Mouse (Mus musculus) brown adipose tissue, adult 24 weeks (tissue): ENCODE results near the gene Men1. TPM values are rescaled to one million over a fixed set of nuclear protein-coding genes. Genes with fewer than 3 reads are reported as not detected.

Experiments
- H3K27ac ChIP-seq: fragments of 200-500 bp; replicated peaks from 2 replicates; pipeline ENCODE4 v1.5.1; 2012; ENCODE audit warnings: low read depth, mild to moderate bottlenecking, low read length
- H3K4me1 ChIP-seq: fragments of 200-500 bp; 2 replicates; pipeline ENCODE4 v1.6.1; 2012; ENCODE audit warnings: low read length, mixed read lengths; ENCODE audit not compliant: control insufficient read depth, insufficient read depth, insufficient read length
- H3K4me3 ChIP-seq: fragments of 200-500 bp; 2 replicates; pipeline ENCODE4 v1.5.1; 2012; ENCODE audit warnings: low read depth, mild to moderate bottlenecking, low read length, moderate library complexity; ENCODE audit not compliant: insufficient read depth
- polyA plus RNA-seq: library from polyadenylated mRNA; stranded (reverse); fragments of >200 nt; gene quantifications from 2 replicates; pipeline ENCODE4 v1.2.4, GENCODE M21; 2012; ENCODE audit not compliant: missing spikeins, insufficient read depth, insufficient read length

Men1 gene
- polyA plus RNA-seq, 1 experiment = 22.2 TPM

DNA sequence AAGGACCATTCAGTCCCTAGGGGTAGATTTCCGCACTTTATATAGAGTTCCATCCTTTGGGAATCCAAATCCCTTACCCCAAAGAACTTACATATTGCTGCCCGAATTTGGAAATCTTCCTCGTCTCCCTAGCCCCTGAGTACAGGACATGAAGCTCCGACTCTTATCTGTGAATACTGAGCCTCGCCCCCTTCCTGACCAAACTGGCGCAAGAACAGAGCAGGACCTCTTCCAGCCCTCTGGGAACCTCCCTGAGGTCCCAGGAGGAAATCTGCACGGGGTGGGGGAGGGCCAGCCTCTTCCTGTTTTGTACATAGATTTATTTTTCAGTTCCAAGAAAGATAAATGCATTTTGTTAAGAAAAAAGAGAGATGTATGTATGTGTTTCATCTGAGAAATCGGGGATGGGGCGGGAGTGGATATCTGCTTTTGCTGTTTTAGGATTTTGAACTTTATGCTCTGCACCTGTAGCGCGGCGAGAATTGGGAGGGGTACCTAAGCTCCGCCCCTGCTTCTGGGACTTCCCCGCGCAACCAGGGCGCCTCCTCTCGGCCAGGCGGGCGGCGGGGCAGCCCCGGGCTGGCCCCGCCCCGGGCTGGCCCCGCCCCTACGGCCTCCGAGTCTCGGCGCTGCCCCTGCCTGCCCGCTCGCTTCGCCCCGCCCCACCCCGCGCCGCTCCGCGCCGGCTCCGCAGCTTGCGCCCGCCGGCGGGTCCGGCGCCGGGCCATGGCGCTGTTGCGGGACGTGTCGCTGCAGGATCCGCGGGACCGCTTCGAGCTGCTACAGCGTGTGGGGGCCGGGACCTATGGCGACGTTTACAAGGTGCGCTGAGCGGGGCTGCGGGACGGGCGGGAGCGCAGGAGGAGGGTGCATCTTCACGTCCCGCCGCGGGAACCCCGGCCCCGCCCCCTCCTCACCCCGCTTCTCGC, 6.0 kb downstream of the Men1 start, which contains the start of gene Map4k2:
Map4k2 (plus strand) TSS at position 612 of the 929 bp plus-strand sequence.
- H3K27ac ChIP-seq = peak within 1 kb of the TSS; percentile 97
- H3K4me1 ChIP-seq = peaks cover 10% of the 10 kb centered on the region
- peak within 1 kb of the TSS; percentile 91 for H3K4me3 ChIP-seq

- peak overlapping the region; percentile 47 for H3K27ac ChIP-seq
- H3K4me1 ChIP-seq = peaks cover 9% of the 10 kb centered on the region
- H3K4me3 ChIP-seq = peak overlapping the region; percentile 91
Observed at GRCm38 (mm10) chr19:6341453-6342077, 6.8 kb downstream of the Men1 start.

DNA sequence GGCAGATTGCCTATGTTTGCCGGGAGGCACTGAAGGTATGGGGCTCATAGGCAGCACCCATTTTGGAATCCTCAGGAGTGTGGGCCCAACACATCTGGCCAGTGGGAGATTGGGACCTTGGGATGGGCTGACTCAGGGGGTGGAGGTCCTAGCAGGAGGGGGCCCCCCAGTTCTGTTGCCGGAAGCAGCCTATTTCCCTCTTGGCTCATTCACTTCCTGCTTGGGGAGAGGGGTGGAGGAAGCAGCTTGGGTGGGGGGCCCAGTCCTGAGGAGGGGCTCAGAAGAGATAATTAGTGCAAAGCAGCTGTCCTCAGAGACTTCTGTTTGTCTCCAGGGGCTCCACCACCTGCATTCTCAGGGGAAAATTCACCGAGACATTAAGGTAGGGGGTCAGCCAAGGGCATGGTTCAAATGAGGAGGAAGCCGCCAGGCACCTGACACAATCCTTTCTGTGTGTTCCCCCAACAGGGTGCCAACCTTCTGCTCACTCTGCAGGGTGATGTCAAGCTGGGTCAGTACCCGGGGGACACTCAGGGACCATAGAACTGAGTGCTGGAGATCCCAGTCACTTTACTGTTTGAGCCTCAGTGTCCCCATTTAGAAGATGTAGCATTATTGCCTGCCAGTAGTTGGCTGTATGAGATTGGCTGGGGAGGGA, 7.6 kb downstream of the Men1 start:
- Histone ChIP-seq H3K4me3 (peak overlapping the region; percentile 91), H3K27ac (peak overlapping the region; percentile 14)

GRCm38 (mm10) chr19:6343066-6343925, 8.5 kb downstream of the Men1 start:
- Histone ChIP-seq H3K27ac (no peak overlapping the region), H3K4me1 (peaks cover 9% of the 10 kb centered on the region), H3K4me3 (no peak overlapping the region)

More for the DNA sequence above, 7.6 kb downstream of the Men1 start:
- H3K4me1 ChIP-seq = peaks cover 9% of the 10 kb centered on the region

GRCm38 (mm10) chr19:6343996-6344395, 9.2 kb downstream of the Men1 start:
- no peak overlapping the region for H3K27ac ChIP-seq
- peaks cover 9% of the 10 kb centered on the region for H3K4me1 ChIP-seq
- no peak overlapping the region for H3K4me3 ChIP-seq

- no peak overlapping the region for H3K4me3 ChIP-seq
- H3K27ac ChIP-seq = 0 out of 2 replicates have a peak overlapping the region, but pooled peaks have one; percentile 2
- peaks cover 4% of the 10 kb centered on the region for H3K4me1 ChIP-seq
Observed at GRCm38 (mm10) chr19:6346023-6346422, 11.2 kb downstream of the Men1 start.

GRCm38 (mm10) chr19:6346661-6347060, 11.9 kb downstream of the Men1 start:
- peak overlapping the region; percentile 42 for H3K27ac ChIP-seq
- H3K4me1 ChIP-seq = peaks cover 4% of the 10 kb centered on the region
- H3K4me3 ChIP-seq = no peak overlapping the region

GRCm38 (mm10) chr19:6347615-6348014, 12.8 kb downstream of the Men1 start:
- Histone ChIP-seq H3K4me3 (no peak overlapping the region), H3K27ac (no peak overlapping the region), H3K4me1 (peaks cover under 1% of the 10 kb centered on the region; the same call in 1 of the 2 replicates)

DNA sequence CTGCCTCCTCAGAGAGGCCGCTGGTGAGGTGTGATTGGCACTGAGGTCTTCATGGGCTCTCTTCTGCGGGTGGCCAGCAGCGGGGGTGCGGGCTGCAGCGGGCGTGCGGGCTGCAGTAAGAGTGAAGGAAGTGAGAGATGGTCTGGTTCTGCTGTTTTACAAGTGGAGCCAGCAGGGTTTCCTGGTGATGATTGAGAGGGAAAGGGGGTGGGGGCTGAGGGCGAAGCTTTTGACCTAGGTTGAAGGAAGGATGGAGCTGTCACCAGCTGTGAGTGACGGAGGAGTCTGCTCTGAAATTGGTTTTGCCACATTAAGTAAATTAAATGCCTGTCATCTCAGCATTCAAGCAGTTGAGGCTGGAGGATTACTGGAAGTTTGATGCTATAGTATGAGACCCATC, 13.9 kb downstream of the Men1 start:
- H3K27ac ChIP-seq = no peak overlapping the region
- H3K4me3 ChIP-seq = no peak overlapping the region
- no peaks in the 10 kb centered on the region; the same call in 1 of the 2 replicates for H3K4me1 ChIP-seq

- H3K4me1 ChIP-seq = no peaks in the 10 kb centered on the region; the same call in 1 of the 2 replicates
- H3K27ac ChIP-seq = 0 out of 2 replicates have a peak overlapping the region, but pooled peaks have one; percentile 10
- H3K4me3 ChIP-seq = no peak overlapping the region
Observed at GRCm38 (mm10) chr19:6349215-6349983, 14.6 kb downstream of the Men1 start.

DNA sequence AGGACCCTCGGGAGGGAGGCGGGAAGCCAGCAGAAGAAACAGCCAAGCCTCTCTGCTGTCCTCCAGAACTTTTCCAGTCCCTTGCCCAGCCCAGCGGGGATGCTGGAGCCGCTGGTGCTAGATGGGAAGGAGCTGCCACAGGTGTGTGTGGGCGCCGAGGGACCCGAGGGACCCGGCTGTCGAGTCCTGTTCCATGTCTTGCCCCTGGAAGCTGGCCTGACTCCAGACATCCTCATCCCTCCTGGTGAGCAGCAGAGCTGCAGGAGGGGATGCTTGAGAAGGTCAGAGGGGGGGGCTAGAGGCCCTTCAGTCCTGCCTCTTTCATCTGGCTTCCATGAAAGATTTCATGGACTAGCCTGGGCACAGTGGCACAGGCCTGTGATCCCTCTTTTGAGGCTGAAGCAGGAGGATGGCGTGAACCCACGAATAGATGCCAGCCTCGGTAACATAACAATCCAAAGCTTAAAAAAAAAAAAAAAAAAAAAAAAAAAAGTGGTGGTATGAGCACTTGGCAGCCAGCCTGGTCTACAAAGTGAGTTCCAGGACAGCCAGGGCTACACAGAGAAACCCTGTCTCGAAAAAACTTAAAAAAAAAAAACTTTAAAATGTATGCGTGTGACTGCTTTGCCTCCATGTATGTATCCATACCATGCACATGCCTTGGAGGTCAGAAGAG, 16.8 kb downstream of the Men1 start:
- no peaks in the 10 kb centered on the region for H3K4me1 ChIP-seq
- no peak overlapping the region for H3K4me3 ChIP-seq
- H3K27ac ChIP-seq = no peak overlapping the region

DNA sequence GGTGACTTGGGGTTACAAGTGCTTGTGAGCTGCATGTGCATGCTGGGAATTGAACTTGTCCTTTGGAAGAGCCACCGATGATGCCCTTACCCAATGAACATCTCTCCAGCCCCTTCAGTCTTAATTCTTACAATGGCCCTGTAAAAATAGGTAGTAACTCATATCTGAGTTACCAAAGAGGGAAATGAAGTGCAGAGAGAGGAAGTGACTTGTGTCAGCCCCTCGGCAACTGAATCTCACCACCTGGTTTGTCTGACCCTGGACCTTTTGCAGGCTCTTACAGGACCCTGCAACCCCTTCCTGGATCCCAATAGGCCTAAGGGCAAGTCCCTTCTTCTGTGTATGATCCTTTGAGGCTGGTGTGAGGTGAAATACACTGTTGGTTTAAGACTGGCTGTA, 17.3 kb downstream of the Men1 start:
- no peak overlapping the region for H3K27ac ChIP-seq
- H3K4me3 ChIP-seq = no peak overlapping the region
- no peaks in the 10 kb centered on the region for H3K4me1 ChIP-seq

- Histone ChIP-seq H3K27ac (no peak overlapping the region), H3K4me3 (no peak overlapping the region), H3K4me1 (no peaks in the 10 kb centered on the region)
Observed at GRCm38 (mm10) chr19:6354030-6354429, 19.3 kb downstream of the Men1 start.
